Mouse (Mus musculus): ENCODE measurements around the gene Ndufb8. TPM values are rescaled to one million over a fixed set of nuclear protein-coding genes. Genes with fewer than 3 reads are reported as not detected.
A peak's percentile ranks its signal among the peaks of the same experiment; 100 is the strongest.

Ndufb8 gene
- polyA plus RNA-seq, 1 experiment from 2014 or later: 717 TPM

DNA sequence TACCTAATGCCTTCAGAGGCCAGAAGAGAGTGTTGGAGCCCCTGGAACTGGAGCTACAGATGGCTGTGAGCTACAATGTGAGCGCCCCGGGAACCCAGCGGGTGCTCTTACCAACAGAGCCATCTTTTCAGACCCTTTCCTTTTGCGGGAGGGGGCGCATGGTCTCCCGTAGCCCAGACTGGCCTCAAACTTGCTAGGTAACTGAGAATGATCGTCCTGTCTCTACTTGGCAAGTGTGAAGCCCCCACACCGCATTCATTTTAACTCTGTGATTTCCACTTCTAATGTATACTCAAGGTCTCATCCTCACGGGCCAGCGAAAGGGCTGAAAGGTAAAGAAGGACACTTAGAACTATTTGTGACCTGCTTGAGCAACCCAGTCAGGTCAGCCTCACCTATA is 10.9 kb downstream of the Ndufb8 start:
- Histone ChIP-seq H3K4me1 (replicated peaks; ENCODE audit: control insufficient read depth, insufficient read depth, low read length) (peaks cover 7% of the 10 kb centered on the region; the same call in 1 of the 2 replicates), H3K4me2 (replicated peaks; ENCODE audit: low read depth) (peak overlapping the region; percentile 85; the same call in 1 of the 2 replicates), H3K9me3 (ENCODE audit: control insufficient read depth) (peaks cover 9% of the 10 kb centered on the region; the same call in 1 of the 2 replicates), H3K4me3 (ENCODE audit: low read depth, low read length) (no peak overlapping the region), H3K27me3 (replicated peaks; ENCODE audit: control insufficient read depth, insufficient read depth, low read length) (no peaks in the 10 kb centered on the region; the same call in 1 of the 2 replicates), H3K27ac (ENCODE audit: low read depth, low read length) (no peak overlapping the region), H3K9ac (ENCODE audit: low read depth, low read length) (no peak overlapping the region), H3K36me3 (ENCODE audit: control insufficient read depth, insufficient read depth) (peaks cover 14% of the 10 kb centered on the region)
- no peak for TF ChIP-seq CTCF (IDR thresholded peaks at IDR 0.05; ENCODE audit: low read depth)
- 61% methylated on average over 10 of the region's 10 CpGs for WGBS
- ATAC-seq: no peak

DNA sequence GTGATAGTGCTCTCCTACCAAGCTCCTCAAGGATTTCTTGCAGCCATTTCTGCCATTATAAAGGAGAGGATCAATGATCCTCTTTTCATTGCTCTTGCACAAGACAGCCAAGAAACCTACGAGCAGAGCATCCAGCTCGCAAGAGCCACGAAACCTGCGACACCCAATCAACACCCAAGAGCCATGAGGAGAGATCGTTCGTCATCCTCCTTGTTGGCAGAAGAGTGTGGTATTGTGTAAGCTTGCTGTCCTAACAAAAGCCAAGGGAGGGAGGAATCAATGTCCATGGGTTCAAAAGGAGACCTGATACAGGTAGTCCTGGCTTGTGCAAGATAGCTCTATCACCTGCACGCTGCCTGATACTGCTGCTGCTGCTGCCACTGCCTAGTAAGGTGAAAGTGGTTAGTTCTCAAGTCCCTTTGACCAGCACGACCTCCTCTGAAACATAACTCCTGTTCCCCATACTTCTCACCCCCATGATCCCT is 12.5 kb downstream of the Ndufb8 start:
- H3K36me3 ChIP-seq (ENCODE audit: control insufficient read depth, insufficient read depth): no peaks in the 10 kb centered on the region
- 81% methylated on average over 8 of the region's 8 CpGs for WGBS
- no peak for ATAC-seq
- peaks cover 9% of the 10 kb centered on the region; the same call in 1 of the 2 replicates for H3K9me3 ChIP-seq (ENCODE audit: control insufficient read depth)
- H3K9ac ChIP-seq (ENCODE audit: low read depth, low read length): no peak overlapping the region
- H3K27me3 ChIP-seq (replicated peaks; ENCODE audit: control insufficient read depth, insufficient read depth, low read length): no peaks in the 10 kb centered on the region; the same call in 1 of the 2 replicates
- H3K4me2 ChIP-seq (replicated peaks; ENCODE audit: low read depth): no peak overlapping the region
- peaks cover 7% of the 10 kb centered on the region; the same call in 1 of the 2 replicates for H3K4me1 ChIP-seq (replicated peaks; ENCODE audit: control insufficient read depth, insufficient read depth, low read length)
- no peak overlapping the region for H3K27ac ChIP-seq (ENCODE audit: low read depth, low read length)
- no peak for TF ChIP-seq CTCF (IDR thresholded peaks at IDR 0.05; ENCODE audit: low read depth)
- no peak overlapping the region for H3K4me3 ChIP-seq (ENCODE audit: low read depth, low read length)

DNA sequence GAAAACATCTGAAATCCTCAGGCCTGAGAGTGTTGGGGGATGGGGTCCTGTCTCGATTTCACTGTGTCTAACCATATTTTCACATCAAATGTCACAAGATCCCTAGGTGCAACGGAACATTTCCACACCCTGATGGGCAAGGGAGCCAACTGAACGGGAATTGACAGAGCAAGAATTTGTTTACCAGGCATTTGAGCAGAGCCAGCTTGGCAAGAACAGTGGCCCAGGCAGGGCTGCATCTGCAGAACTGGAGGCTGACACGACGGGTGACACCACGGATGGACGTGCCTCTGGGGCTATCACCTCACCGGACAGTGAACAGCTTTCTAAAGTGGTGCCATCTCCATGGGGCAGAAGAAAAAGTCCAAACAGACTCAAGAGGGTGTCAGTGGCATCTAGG is 17.8 kb downstream of the Ndufb8 start:
- peaks cover 9% of the 10 kb centered on the region; the same call in 1 of the 2 replicates for H3K9me3 ChIP-seq (ENCODE audit: control insufficient read depth)
- no peak for ATAC-seq
- H3K4me2 ChIP-seq (replicated peaks; ENCODE audit: low read depth): no peak overlapping the region
- no peak overlapping the region for H3K9ac ChIP-seq (ENCODE audit: low read depth, low read length)
- H3K4me1 ChIP-seq (replicated peaks; ENCODE audit: control insufficient read depth, insufficient read depth, low read length): no peaks in the 10 kb centered on the region
- H3K27me3 ChIP-seq (replicated peaks; ENCODE audit: control insufficient read depth, insufficient read depth, low read length): no peaks in the 10 kb centered on the region
- 82% methylated on average over 8 of the region's 8 CpGs for WGBS
- no peak for TF ChIP-seq CTCF (IDR thresholded peaks at IDR 0.05; ENCODE audit: low read depth)
- no peak overlapping the region for H3K27ac ChIP-seq (ENCODE audit: low read depth, low read length)
- H3K36me3 ChIP-seq (ENCODE audit: control insufficient read depth, insufficient read depth): no peaks in the 10 kb centered on the region
- no peak overlapping the region for H3K4me3 ChIP-seq (ENCODE audit: low read depth, low read length)

DNA sequence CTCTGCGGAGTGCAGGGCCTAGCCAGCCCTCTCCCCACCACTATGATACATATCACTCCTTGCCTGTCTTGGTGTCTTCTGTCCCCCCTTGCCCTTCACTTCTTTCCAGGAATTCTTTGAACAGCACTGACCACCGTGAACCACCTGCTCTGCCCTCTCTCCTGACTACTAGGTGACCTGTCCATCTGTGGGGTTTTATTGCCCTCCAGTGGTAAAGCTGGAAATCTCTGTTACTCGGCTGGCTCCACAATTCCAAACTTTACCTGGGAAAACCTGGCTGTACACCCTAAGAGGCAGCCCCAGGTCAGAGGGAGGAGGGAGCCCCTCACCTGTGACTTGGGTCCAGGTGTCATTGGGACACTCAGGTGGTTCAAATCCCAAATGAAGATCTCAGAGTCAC is 19.9 kb downstream of the Ndufb8 start:
- ATAC-seq: no peak
- TF ChIP-seq CTCF (IDR thresholded peaks at IDR 0.05; ENCODE audit: low read depth): peak; percentile 72
- Histone ChIP-seq H3K36me3 (ENCODE audit: control insufficient read depth, insufficient read depth) (no peaks in the 10 kb centered on the region), H3K9me3 (ENCODE audit: control insufficient read depth) (peaks cover 4% of the 10 kb centered on the region; the same call in 1 of the 2 replicates), H3K4me1 (replicated peaks; ENCODE audit: control insufficient read depth, insufficient read depth, low read length) (no peaks in the 10 kb centered on the region), H3K27ac (ENCODE audit: low read depth, low read length) (no peak overlapping the region), H3K9ac (ENCODE audit: low read depth, low read length) (no peak overlapping the region), H3K4me3 (ENCODE audit: low read depth, low read length) (no peak overlapping the region), H3K27me3 (replicated peaks; ENCODE audit: control insufficient read depth, insufficient read depth, low read length) (no peaks in the 10 kb centered on the region), H3K4me2 (replicated peaks; ENCODE audit: low read depth) (no peak overlapping the region)
- 33% methylated on average over 3 of the region's 3 CpGs for WGBS

DNA sequence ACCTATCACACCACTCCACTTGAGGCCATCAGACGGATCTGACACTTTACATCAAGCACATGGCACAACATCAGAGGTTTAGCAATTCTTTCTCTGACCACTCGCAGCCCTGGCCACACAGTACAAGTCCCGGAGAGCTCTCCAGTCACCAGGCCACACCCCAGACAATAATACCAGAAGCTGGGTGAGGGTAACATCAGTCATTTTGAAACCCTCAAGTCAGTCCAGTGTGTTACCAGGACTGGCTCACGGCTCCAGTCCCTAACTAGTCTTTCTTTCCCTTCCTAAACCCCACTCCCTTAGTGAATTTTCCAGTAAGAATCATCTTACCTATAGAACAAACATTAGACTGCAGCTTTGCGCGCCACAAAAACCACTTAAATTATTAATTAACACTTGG is 25.2 kb downstream of the Ndufb8 start:
- H3K9me3 ChIP-seq (ENCODE audit: control insufficient read depth): no peaks in the 10 kb centered on the region
- no peak for TF ChIP-seq CTCF (IDR thresholded peaks at IDR 0.05; ENCODE audit: low read depth)
- H3K4me3 ChIP-seq (ENCODE audit: low read depth, low read length): no peak overlapping the region
- 81% methylated on average over 6 of the region's 6 CpGs for WGBS
- no peak overlapping the region for H3K4me2 ChIP-seq (replicated peaks; ENCODE audit: low read depth)
- no peak overlapping the region for H3K27ac ChIP-seq (ENCODE audit: low read depth, low read length)
- H3K9ac ChIP-seq (ENCODE audit: low read depth, low read length): no peak overlapping the region
- no peaks in the 10 kb centered on the region for H3K4me1 ChIP-seq (replicated peaks; ENCODE audit: control insufficient read depth, insufficient read depth, low read length)
- H3K27me3 ChIP-seq (replicated peaks; ENCODE audit: control insufficient read depth, insufficient read depth, low read length): no peaks in the 10 kb centered on the region
- H3K36me3 ChIP-seq (ENCODE audit: control insufficient read depth, insufficient read depth): no peaks in the 10 kb centered on the region
- ATAC-seq: no peak

DNA sequence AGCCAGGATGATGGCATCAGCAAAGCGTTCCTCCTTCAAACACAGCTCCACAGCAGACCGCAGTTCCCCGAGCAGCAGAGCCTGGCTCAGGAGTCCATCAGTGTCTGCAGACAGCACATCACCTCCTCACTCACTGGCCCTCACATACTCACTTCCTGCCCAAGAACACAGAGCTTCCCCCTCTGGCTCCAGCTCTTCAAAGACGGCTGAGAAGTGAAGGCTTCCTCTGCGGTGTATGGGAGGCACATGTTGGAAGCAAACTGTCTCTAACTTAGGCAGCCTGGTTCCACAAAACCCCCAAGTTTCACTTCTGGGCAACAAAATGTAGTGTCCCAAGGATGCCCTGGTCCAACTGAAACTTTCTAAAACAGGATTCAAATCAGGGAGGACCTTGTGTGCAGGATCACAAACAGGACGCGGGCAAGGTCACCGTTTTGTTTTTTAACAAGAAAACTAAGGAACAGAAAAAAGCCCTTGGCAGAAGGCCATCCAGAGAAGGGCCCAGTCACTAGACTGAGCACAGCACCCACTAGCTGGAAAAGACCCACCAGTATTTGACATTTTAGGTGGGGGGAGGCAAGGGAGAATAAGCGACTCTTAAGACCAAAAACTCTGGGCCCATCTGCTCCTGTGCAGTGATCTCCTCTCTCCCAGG is 29.6 kb downstream of the Ndufb8 start:
- no peaks in the 10 kb centered on the region for H3K9me3 ChIP-seq (ENCODE audit: control insufficient read depth)
- whole genome bisulfite sequencing: 82% methylated on average over 9 of the region's 9 CpGs
- H3K36me3 ChIP-seq (ENCODE audit: control insufficient read depth, insufficient read depth): no peaks in the 10 kb centered on the region
- ATAC-seq: no peak
- no peak overlapping the region for H3K4me3 ChIP-seq (ENCODE audit: low read depth, low read length)
- H3K9ac ChIP-seq (ENCODE audit: low read depth, low read length): no peak overlapping the region
- TF ChIP-seq CTCF (IDR thresholded peaks at IDR 0.05; ENCODE audit: low read depth): no peak
- H3K4me2 ChIP-seq (replicated peaks; ENCODE audit: low read depth): no peak overlapping the region
- H3K4me1 ChIP-seq (replicated peaks; ENCODE audit: control insufficient read depth, insufficient read depth, low read length): no peaks in the 10 kb centered on the region
- no peaks in the 10 kb centered on the region for H3K27me3 ChIP-seq (replicated peaks; ENCODE audit: control insufficient read depth, insufficient read depth, low read length)
- H3K27ac ChIP-seq (ENCODE audit: low read depth, low read length): no peak overlapping the region

Measured in intestine, postnatal 0 days (tissue).